Mouse (Mus musculus): ENCODE data around the gene Slc5a5. TPM values are rescaled to one million over a fixed set of nuclear protein-coding genes. Genes with fewer than 3 reads are reported as not detected.

Gene Slc5a5
- total and polyA plus RNA-seq, 3 experiments, result 0.04 to 0.26 (median 0.16) TPM

GRCm38 (mm10) chr8:70892896-70893655 is 519 bp upstream of the Slc5a5 start:
- TF ChIP-seq MAFK (IDR thresholded peaks at IDR 0.05; ENCODE audit: insufficient replicate concordance, low read length) (no peak), IRF4 (IDR thresholded peaks at IDR 0.05; ENCODE audit: low read depth, low read length) (no peak), TCF12 (IDR thresholded peaks at IDR 0.05; ENCODE audit: low read depth, low read length) (no peak), USF1 (IDR thresholded peaks at IDR 0.05; ENCODE audit: low read depth, low read length) (no peak), CHD2 (IDR thresholded peaks at IDR 0.05; ENCODE audit: low read length) (peak; percentile 62), ZMIZ1 (IDR thresholded peaks at IDR 0.05; ENCODE audit: low read depth, low read length) (0 out of 2 replicates have a peak, but pooled peaks have one; percentile 43), TBP (conservative IDR thresholded peaks at IDR 0.05; ENCODE audit: low read depth, low read length) (no peak), PAX5 (IDR thresholded peaks at IDR 0.05; ENCODE audit: low read length) (no peak), ZC3H11A (IDR thresholded peaks at IDR 0.05; ENCODE audit: low read depth, low read length) (no peak), JUN (IDR thresholded peaks at IDR 0.05; ENCODE audit: insufficient read depth, low read depth, low read length) (no peak), SMC3 (IDR thresholded peaks at IDR 0.05; ENCODE audit: low read depth, low read length) (no peak), POLR2A (IDR thresholded peaks at IDR 0.05; ENCODE audit: low read depth, low read length) (no peak), JUND (conservative IDR thresholded peaks at IDR 0.05; ENCODE audit: low read depth, low read length) (no peak)
- in situ Hi-C loops (cut with MboI; ENCODE audit: low pct_ligation_motif_present, low pct_unique_long_range_greater_than_20kb, low sequenced_read_pairs), result no loop called here
- dilution Hi-C loops (cut with MboI; ENCODE audit: extremely low pct_ligation_motif_present, extremely low pct_unique_long_range_greater_than_20kb, low sequenced_read_pairs), result no loop called here
- Histone ChIP-seq H3K36me3 (replicated peaks in 1 of 2; ENCODE audit: control insufficient read depth in 1 of 2, insufficient read depth in 1 of 2, low read length in 1 of 2) (peaks cover 39 to 77% of the 10 kb centered on the region in 2 experiments), H3K79me2 (replicated peaks; ENCODE audit: control insufficient read depth, extremely low read depth, insufficient read depth, poor library complexity, severe bottlenecking) (peaks cover 24% of the 10 kb centered on the region), H3K27me3 (replicated peaks) (no peaks in the 10 kb centered on the region), H3K4me2 (ENCODE audit: insufficient read depth, low read depth, poor library complexity, severe bottlenecking) (no peak overlapping the region), H3K4me3 (replicated peaks in 1 of 3; ENCODE audit: low read depth in 2 of 3, low read length in 2 of 3, poor library complexity in 1 of 3) (no peak overlapping the region), H3K9me3 (replicated peaks; ENCODE audit: low read length) (peaks cover 21% of the 10 kb centered on the region), H3K4me1 (ENCODE audit: control insufficient read depth in 1 of 2, insufficient read depth in 2 of 2) (peaks cover 10 to 14% of the 10 kb centered on the region in 2 experiments; a peak in 3 of 4 replicates), H3K27ac (ENCODE audit: insufficient read depth, low read depth) (no peak overlapping the region), H3K9ac (ENCODE audit: insufficient read depth, low read depth) (no peak overlapping the region)
- DNase-seq (ENCODE audit: extremely low read depth), result no peak

GRCm38 (mm10) chr8:70891356-70891755 is 1.2 kb downstream of the Slc5a5 start:
- no peak overlapping the region for H3K27ac ChIP-seq (ENCODE audit: insufficient read depth, low read depth)
- peaks cover 15% of the 10 kb centered on the region for H3K79me2 ChIP-seq (replicated peaks; ENCODE audit: control insufficient read depth, extremely low read depth, insufficient read depth, poor library complexity, severe bottlenecking)
- no peak overlapping the region for H3K4me3 ChIP-seq (replicated peaks in 1 of 3; ENCODE audit: low read depth in 2 of 3, low read length in 2 of 3, poor library complexity in 1 of 3)
- no peaks in the 10 kb centered on the region for H3K27me3 ChIP-seq (replicated peaks)
- H3K4me1 ChIP-seq (ENCODE audit: control insufficient read depth in 1 of 2, insufficient read depth in 2 of 2), result peaks cover 10 to 16% of the 10 kb centered on the region in 2 experiments; a peak in 3 of 4 replicates
- DNase-seq (ENCODE audit: extremely low read depth), result no peak
- in situ Hi-C loops (cut with MboI; ENCODE audit: low pct_ligation_motif_present, low pct_unique_long_range_greater_than_20kb, low sequenced_read_pairs) (no loop called here), dilution Hi-C loops (cut with MboI; ENCODE audit: extremely low pct_ligation_motif_present, extremely low pct_unique_long_range_greater_than_20kb, low sequenced_read_pairs) (no loop called here)
- no peak overlapping the region for H3K4me2 ChIP-seq (ENCODE audit: insufficient read depth, low read depth, poor library complexity, severe bottlenecking)
- H3K36me3 ChIP-seq (replicated peaks in 1 of 2; ENCODE audit: control insufficient read depth in 1 of 2, insufficient read depth in 1 of 2, low read length in 1 of 2), result peaks cover 39 to 82% of the 10 kb centered on the region in 2 experiments
- TF ChIP-seq CTCF (conservative IDR thresholded peaks at IDR 0.05 in 1 of 2, IDR thresholded peaks at IDR 0.05 in 1 of 2; ENCODE audit: low read depth in 2 of 2, low read length in 2 of 2) (no peak), ETS1 (conservative IDR thresholded peaks at IDR 0.05; ENCODE audit: low read depth, low read length) (no peak), USF2 (conservative IDR thresholded peaks at IDR 0.05; ENCODE audit: low read depth, low read length) (no peak), NELFE (IDR thresholded peaks at IDR 0.05; ENCODE audit: low read depth, low read length) (no peak), HCFC1 (IDR thresholded peaks at IDR 0.05; ENCODE audit: low read depth, low read length) (no peak)
- H3K9me3 ChIP-seq (replicated peaks; ENCODE audit: low read length), result peaks cover 21% of the 10 kb centered on the region
- no peak overlapping the region for H3K9ac ChIP-seq (ENCODE audit: insufficient read depth, low read depth)
